Mouse (Mus musculus): ENCODE data around the gene Lingo2. TPM values are rescaled to one million over a fixed set of nuclear protein-coding genes. Genes with fewer than 3 reads are reported as not detected.

Gene Lingo2
- polyA plus RNA-seq, 1 experiment: 13.1 TPM

DNA sequence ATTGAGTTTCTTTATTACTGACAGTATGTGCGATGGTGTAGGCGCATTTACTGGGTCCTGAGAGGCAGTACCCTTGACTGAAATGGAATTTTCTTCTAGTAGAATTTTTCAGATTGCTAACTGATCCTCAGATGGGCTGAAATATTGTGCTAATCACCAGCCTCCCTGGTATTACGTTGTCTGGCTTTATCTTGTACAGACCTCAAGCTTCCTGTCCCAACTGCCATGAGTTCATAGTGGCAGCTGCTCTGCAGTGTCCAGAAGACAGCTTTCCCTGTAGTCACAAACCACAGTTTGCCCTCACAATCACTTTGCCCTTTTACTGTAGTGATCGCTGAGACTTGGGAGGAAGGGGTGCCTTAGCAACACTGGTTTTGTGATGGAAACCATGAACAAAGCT lies 176.5 kb downstream of the Lingo2 start:
- no peak for DNase-seq (ENCODE audit: low read depth)
- no peak for TF ChIP-seq POLR2A (IDR thresholded peaks at IDR 0.05; ENCODE audit: borderline replicate concordance, extremely low read depth, insufficient read depth, insufficient read length, poor library complexity, severe bottlenecking)
- TF ChIP-seq CTCF (IDR thresholded peaks at IDR 0.05; ENCODE audit: borderline replicate concordance, extremely low read depth, insufficient read depth, insufficient read length): no peak

DNA sequence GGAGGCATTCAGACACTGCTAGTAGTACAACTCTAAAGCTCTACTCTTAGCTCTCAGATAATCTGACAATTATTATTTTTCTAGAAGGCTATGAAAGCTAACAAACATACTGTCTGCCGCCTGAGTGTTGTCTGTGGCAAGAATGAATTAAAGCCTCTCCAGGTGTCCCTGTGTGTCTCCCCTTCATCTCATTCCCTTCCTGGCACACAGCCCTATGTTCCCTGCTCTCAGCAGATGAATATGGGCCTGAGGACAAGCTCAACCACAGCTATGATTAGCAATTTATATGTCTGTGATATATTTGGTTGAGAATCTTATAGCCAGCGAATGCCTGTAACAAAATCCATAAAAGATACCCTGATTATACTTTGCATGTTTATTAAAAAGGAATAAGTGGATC lies 220.9 kb downstream of the Lingo2 start:
- DNase-seq (ENCODE audit: low read depth): peak; percentile 57
- TF ChIP-seq CTCF (IDR thresholded peaks at IDR 0.05; ENCODE audit: borderline replicate concordance, extremely low read depth, insufficient read depth, insufficient read length): no peak

DNA sequence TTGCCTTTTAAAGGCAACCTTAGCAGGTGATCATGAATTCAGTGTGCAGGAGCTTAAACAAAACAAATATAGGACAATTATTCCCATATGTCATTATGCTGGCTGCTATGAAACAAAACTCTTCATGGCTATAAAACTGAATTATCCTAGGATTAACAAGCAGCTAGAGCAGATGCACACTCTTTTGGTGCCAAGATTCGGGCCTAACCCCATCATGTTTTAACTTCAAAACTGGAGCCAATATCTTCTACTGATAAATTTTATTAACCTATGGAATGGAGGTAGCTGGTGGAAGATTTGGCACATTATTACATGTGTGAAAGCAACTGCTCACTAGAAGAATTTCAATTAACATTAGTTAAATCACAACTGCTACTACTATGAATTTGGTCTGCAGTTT lies 235.1 kb downstream of the Lingo2 start:
- DNase-seq (ENCODE audit: low read depth): peak; percentile 71
- no peak for TF ChIP-seq CTCF (IDR thresholded peaks at IDR 0.05; ENCODE audit: borderline replicate concordance, extremely low read depth, insufficient read depth, insufficient read length)
- TF ChIP-seq POLR2A (IDR thresholded peaks at IDR 0.05; ENCODE audit: borderline replicate concordance, extremely low read depth, insufficient read depth, insufficient read length, poor library complexity, severe bottlenecking): no peak

DNA sequence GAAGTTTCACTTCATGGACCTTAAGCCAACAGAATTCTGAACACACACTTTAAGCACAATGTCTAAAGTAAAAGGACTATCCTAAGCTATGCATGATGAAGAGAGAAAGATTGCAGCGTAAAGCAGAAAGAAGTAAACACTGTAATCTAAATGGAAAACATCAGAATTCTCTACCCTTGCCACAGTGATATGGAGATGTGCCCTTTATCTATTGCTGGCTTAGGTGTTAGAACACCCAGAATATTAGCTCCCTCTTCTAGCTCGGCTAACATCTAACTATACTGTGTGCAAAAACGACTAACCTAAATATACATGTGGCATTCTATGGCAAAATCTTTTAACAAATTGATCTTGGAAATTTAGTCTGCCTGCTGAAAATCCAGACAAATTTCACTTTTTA lies 252.7 kb downstream of the Lingo2 start:
- no peak for DNase-seq (ENCODE audit: low read depth)
- TF ChIP-seq POLR2A (IDR thresholded peaks at IDR 0.05; ENCODE audit: borderline replicate concordance, extremely low read depth, insufficient read depth, insufficient read length, poor library complexity, severe bottlenecking) (no peak), CTCF (IDR thresholded peaks at IDR 0.05; ENCODE audit: borderline replicate concordance, extremely low read depth, insufficient read depth, insufficient read length) (no peak)

DNA sequence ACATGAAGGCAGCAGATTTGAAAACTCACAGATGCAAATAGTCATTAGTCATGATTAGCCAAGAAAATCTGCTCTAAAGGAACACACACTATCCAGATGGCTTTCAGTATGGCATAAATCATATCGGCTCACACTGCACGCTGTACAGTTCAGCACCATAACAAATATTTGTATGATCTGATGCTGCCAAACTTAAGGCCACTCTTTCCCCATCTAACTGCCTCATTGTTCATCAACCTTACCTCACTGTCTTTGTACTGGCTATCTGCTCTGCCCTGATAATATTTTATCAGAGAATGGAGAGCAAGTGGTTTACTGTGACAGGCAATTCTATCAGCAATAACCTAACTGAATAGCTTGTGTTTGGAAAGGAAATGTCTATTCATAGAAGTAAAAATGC lies 254.7 kb downstream of the Lingo2 start:
- TF ChIP-seq POLR2A (IDR thresholded peaks at IDR 0.05; ENCODE audit: borderline replicate concordance, extremely low read depth, insufficient read depth, insufficient read length, poor library complexity, severe bottlenecking) (no peak), CTCF (IDR thresholded peaks at IDR 0.05; ENCODE audit: borderline replicate concordance, extremely low read depth, insufficient read depth, insufficient read length) (no peak)
- peak; percentile 63 for DNase-seq (ENCODE audit: low read depth)

DNA sequence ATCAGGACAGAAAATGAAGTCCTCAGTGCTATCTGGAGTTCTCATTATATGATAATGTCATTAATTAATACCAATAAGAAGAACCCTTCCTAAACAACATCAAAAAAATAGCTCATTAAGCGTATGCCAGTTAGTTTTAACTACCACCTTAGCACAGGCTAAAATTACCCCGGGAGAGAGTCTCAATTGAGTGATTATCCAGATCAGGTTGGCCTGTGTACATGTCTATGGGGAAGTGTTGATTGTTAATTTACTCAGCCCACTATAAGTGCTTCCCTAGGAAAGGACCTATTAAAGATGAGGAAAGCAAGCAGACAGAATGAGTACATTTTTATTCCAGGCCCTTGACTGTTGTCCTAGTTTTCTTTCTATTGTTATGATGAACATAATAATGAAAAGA lies 291.6 kb downstream of the Lingo2 start:
- peak; percentile 31 for DNase-seq (ENCODE audit: low read depth)
- TF ChIP-seq POLR2A (IDR thresholded peaks at IDR 0.05; ENCODE audit: borderline replicate concordance, extremely low read depth, insufficient read depth, insufficient read length, poor library complexity, severe bottlenecking): no peak
- no peak for TF ChIP-seq CTCF (IDR thresholded peaks at IDR 0.05; ENCODE audit: borderline replicate concordance, extremely low read depth, insufficient read depth, insufficient read length)

DNA sequence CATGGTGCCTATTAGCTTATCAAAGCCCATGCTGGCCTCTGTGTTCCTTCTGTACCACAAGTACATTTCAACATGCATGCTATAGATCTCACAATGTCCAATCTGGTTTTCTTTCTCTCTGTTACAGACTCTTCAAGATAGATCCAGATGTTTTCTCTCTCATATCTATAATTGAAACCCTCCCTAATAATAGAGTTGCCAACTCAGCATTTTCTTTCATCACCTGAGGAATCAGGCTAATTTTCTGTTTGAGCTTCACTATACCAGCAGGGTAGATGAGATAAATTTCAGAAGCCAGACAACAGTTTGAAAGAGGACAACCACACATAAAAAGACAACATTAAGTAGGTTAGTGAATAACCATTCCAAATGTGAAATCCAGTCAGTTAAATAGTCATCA lies 303.8 kb downstream of the Lingo2 start:
- DNase-seq (ENCODE audit: low read depth): no peak
- no peak for TF ChIP-seq CTCF (IDR thresholded peaks at IDR 0.05; ENCODE audit: borderline replicate concordance, extremely low read depth, insufficient read depth, insufficient read length)
- TF ChIP-seq POLR2A (IDR thresholded peaks at IDR 0.05; ENCODE audit: borderline replicate concordance, extremely low read depth, insufficient read depth, insufficient read length, poor library complexity, severe bottlenecking): no peak

DNA sequence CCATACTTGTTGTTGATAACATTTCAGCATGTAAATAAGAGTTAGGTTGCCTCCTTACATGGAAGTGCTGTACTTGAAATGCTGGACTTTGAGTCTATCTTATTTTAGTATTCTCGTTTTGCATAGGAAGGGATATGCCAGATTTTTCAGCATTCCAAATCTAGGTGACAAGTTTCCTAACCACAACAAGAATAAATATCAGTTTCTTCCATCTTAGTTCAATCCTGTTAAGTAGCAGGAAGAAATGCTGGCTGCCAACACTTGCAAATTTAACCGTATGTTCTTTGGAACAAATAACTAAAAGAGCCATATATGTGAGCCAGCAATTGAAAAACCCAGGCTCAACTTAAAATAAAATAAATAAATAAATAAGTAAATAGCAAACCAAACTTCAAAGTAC lies 315.9 kb downstream of the Lingo2 start:
- TF ChIP-seq CTCF (IDR thresholded peaks at IDR 0.05; ENCODE audit: borderline replicate concordance, extremely low read depth, insufficient read depth, insufficient read length) (no peak), POLR2A (IDR thresholded peaks at IDR 0.05; ENCODE audit: borderline replicate concordance, extremely low read depth, insufficient read depth, insufficient read length, poor library complexity, severe bottlenecking) (no peak)
- DNase-seq (ENCODE audit: low read depth): peak; percentile 46

DNA sequence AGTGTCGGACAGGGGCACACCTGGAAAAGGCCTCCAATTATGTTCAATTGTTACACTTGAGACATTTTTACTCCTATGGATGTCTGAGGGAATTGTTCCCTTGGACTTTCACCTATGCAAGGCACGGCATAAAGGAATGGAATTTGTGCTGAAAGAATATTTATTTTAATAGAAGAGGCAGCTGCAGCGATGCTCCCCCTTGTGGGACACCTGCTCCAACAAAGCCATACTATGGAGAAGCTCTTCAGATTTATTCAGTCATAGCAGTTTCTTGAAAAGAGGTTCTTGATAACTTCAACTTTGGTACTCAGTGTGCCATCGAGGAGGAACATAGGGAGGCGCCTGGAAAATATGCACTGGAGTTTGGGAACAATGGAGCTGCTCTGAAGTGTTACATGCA lies 374.7 kb downstream of the Lingo2 start:
- peak; percentile 32 for DNase-seq (ENCODE audit: low read depth)
- no peak for TF ChIP-seq POLR2A (IDR thresholded peaks at IDR 0.05; ENCODE audit: borderline replicate concordance, extremely low read depth, insufficient read depth, insufficient read length, poor library complexity, severe bottlenecking)
- no peak for TF ChIP-seq CTCF (IDR thresholded peaks at IDR 0.05; ENCODE audit: borderline replicate concordance, extremely low read depth, insufficient read depth, insufficient read length)

DNA sequence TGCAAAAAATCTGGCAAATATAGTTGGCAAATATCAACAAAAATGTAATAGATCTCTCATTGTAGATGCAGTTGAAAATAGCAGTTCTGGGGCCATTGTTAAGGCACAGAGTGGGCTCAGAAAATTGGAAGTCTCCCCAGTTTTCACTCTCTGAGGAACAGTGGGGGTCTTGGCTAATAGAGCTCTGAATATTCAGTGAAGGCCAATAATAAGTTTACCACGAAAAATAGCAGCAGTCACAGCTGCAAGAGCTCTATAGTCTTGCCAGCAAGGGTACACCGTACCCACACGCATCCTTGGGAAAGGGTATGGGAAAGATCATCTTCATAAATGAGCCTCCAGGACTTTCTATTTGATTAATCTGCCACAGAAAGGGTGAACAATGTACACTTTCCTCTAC lies 375.3 kb downstream of the Lingo2 start:
- peak; percentile 83 for DNase-seq (ENCODE audit: low read depth)

DNA sequence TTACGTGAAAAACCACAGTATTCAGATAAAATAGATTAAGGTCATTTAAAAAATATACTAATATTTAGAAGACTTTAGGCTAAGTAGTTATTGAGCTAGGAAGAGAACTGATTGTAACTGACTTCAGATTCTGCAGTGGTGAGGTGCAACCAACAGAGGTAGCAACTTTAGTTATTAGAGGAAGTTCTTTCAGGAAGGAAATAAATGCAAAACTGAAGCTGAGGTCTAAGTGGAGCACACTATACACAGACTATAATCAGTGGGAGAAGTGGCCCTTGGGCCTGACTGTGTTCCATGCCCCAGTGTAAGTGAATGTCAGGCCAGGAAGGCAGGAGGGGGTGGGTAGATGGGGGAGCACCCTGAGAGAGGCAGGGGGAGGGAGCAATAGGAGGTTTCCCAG lies 385.0 kb downstream of the Lingo2 start:
- no peak for DNase-seq (ENCODE audit: low read depth)

More for the DNA sequence above, 375.3 kb downstream of the Lingo2 start:
- TF ChIP-seq POLR2A (IDR thresholded peaks at IDR 0.05; ENCODE audit: borderline replicate concordance, extremely low read depth, insufficient read depth, insufficient read length, poor library complexity, severe bottlenecking) (no peak), CTCF (IDR thresholded peaks at IDR 0.05; ENCODE audit: borderline replicate concordance, extremely low read depth, insufficient read depth, insufficient read length) (no peak)

DNA sequence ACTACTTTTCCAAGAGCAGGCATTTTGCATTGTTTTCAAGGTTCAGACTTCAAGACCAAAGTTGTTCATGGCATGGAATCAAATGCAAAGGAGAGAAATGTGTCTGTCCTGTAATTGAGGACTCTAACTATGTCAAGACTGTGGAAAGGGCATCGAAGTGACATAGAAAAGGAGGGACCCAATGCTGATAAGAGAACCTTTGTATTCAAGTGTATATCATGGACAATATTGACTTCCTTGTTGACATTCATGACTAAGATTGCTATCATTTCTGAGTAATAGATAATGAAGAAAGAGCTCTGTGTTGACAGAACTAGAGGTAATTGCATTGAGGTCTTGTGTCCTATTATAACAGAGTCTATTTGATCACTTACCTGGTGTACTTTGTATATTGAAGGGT lies 390.6 kb downstream of the Lingo2 start:
- no peak for DNase-seq (ENCODE audit: low read depth)
- TF ChIP-seq POLR2A (IDR thresholded peaks at IDR 0.05; ENCODE audit: borderline replicate concordance, extremely low read depth, insufficient read depth, insufficient read length, poor library complexity, severe bottlenecking) (no peak), CTCF (IDR thresholded peaks at IDR 0.05; ENCODE audit: borderline replicate concordance, extremely low read depth, insufficient read depth, insufficient read length) (no peak)

More for the DNA sequence above, 385.0 kb downstream of the Lingo2 start:
- TF ChIP-seq CTCF (IDR thresholded peaks at IDR 0.05; ENCODE audit: borderline replicate concordance, extremely low read depth, insufficient read depth, insufficient read length): no peak
